Comparison of ENCODE assay signal across 8 mouse cellular contexts in the genomic region with DNA sequence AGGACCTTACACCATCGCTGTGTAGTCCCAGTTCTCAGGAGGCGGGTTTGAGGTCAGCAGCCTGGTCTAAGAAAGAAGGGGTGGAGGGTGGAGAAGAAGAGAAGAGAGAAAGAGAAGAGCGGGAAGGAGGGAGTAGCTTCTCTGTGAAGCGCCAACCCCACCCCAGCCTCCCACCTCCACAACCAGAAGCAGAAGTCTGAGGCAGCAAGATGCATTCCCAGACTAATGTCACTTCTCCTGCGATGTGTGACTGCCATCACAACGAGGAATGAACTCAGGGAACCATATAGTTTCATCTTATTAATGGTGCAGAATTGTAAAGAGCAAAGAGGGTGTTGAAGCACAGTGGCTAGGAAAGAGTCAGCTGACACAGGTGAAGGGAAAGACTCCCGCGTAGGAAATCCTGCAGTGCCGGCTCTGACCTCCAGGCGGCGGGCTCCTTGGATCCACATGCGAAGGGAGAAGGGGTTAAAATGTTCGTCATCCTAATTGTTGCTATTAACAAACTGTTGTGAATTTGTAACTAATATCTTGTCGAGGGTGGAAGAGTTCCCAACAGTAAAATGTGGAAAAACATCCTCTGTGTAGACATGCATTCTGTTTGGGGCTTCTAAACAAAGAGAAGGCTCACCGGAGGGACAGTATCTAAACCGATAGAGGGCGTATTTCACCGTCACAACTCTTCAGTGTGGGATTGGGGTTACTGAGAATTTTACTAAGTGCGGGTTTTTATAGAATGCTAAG. TPM values are rescaled to one million over a fixed set of nuclear protein-coding genes. Genes with fewer than 3 reads are reported as not detected.
DNase-seq lines count a peak whose midpoint lies in the region; ATAC-seq and TF ChIP-seq lines count a peak whose summit lies in the region.

No protein-coding gene starts in this region.

- no peaks in the 10 kb centered on the region for H3K36me3 ChIP-seq in forebrain, embryonic 14.5 days (ENCODE audit: control insufficient read depth, insufficient read depth, low read length)
- H3K36me3 ChIP-seq in lung, embryonic 15.5 days, result no peaks in the 10 kb centered on the region

- 20% methylated on average over 19 of the region's 19 CpGs for WGBS in forebrain, embryonic 14.5 days
- WGBS in lung, embryonic 15.5 days, result 19% methylated on average over 19 of the region's 19 CpGs
- 16% methylated on average over 19 of the region's 19 CpGs for WGBS in olfactory bulb, adult 2 months

- H3K27me3 ChIP-seq in forebrain, embryonic 14.5 days (replicated peaks; ENCODE audit: control insufficient read depth, insufficient read depth, low read length), result peaks cover 3% of the 10 kb centered on the region; the same call in 1 of the 2 replicates
- no peaks in the 10 kb centered on the region; the same call in 1 of the 2 replicates for H3K27me3 ChIP-seq in lung, embryonic 15.5 days

- H3K4me1 ChIP-seq in forebrain, embryonic 14.5 days (ENCODE audit: control insufficient read depth, insufficient read depth, low read length), result no peaks in the 10 kb centered on the region; the same call in 1 of the 2 replicates
- 0 out of 2 replicates have a peak, but pooled peaks cover 6% of the 10 kb centered on the region for H3K4me1 ChIP-seq in lung, embryonic 15.5 days
- no peaks in the 10 kb centered on the region for H3K4me1 ChIP-seq in olfactory bulb, adult 2 months (ENCODE audit: control insufficient read depth, insufficient read depth, low read length)

- no peak overlapping the region for H3K27ac ChIP-seq in forebrain, embryonic 14.5 days (ENCODE audit: low read depth, low read length)
- no peak overlapping the region for H3K27ac ChIP-seq in lung, embryonic 15.5 days
- no peak overlapping the region for H3K27ac ChIP-seq in olfactory bulb, adult 2 months (ENCODE audit: insufficient read depth, low read depth, low read length)

- H3K4me3 ChIP-seq in forebrain, embryonic 14.5 days (ENCODE audit: low read depth, low read length), result peak overlapping the region; percentile 24
- H3K4me3 ChIP-seq in lung, embryonic 15.5 days, result peak overlapping the region; percentile 26
- no peak overlapping the region for H3K4me3 ChIP-seq in olfactory bulb, adult 2 months (ENCODE audit: insufficient read depth, low read depth, low read length)

- TF ChIP-seq CTCF in olfactory bulb, adult 2 months (IDR thresholded peaks at IDR 0.05; ENCODE audit: insufficient read depth, low read depth, low read length), result peak; percentile 84; the same call in 1 of the 2 replicates

- peak; percentile 62 for DNase-seq in NIH3T3 (ENCODE audit: low read depth)
- peak; percentile 50 to 62 for DNase-seq in cerebellum, adult 18-20 months
- DNase-seq in forebrain, embryonic 14.5 days (ENCODE audit: low spot score), result peak; percentile 66
- peak; percentile 25 for DNase-seq in layer of hippocampus, adult 9-10 months (ENCODE audit: low spot score)
- DNase-seq in thymus, postnatal 25 days, result peak; percentile 67

- peak overlapping the region; percentile 49; the same call in 1 of the 2 replicates for H3K9ac ChIP-seq in forebrain, embryonic 14.5 days (ENCODE audit: low read length)
- H3K9ac ChIP-seq in lung, embryonic 15.5 days, result no peak overlapping the region

- peak overlapping the region; percentile 56 for H3K4me2 ChIP-seq in forebrain, embryonic 14.5 days (ENCODE audit: low read length)
- H3K4me2 ChIP-seq in lung, embryonic 15.5 days, result peak overlapping the region; percentile 51

- no peak for TF ChIP-seq POLR2A in olfactory bulb, adult 2 months (IDR thresholded peaks at IDR 0.05; ENCODE audit: insufficient read depth, low read depth, low read length)

- ATAC-seq in forebrain, embryonic 14.5 days, result peak; percentile 78
- peak; percentile 55 to 63 for ATAC-seq in hematopoietic stem cell, adult 5-6 weeks (replicated peaks in 1 of 2; ENCODE audit: insufficient read depth in 1 of 2, low FRiP score in 2 of 2, low TSS enrichment in 1 of 2, low read depth in 1 of 2, poor library complexity in 2 of 2, severe bottlenecking in 2 of 2)
- ATAC-seq in lung, embryonic 15.5 days (ENCODE audit: borderline replicate concordance, extremely low read depth, low FRiP score, low TSS enrichment), result no peak; the same call in 1 of the 2 replicates

- no peaks in the 10 kb centered on the region for H3K9me3 ChIP-seq in forebrain, embryonic 14.5 days (replicated peaks; ENCODE audit: control insufficient read depth, low read length)
- no peaks in the 10 kb centered on the region for H3K9me3 ChIP-seq in lung, embryonic 15.5 days

RNA-seq across cellular contexts. Expression of a gene that starts 31.1 kb away (rescaled TPM):
- polyA plus RNA-seq in forebrain, embryonic 14.5 days (2014; fragmentation: Nextera tagmentation; extraction: Ambion mirVana), result 0.37 TPM in 1 of 2 replicates, not detected in the other
- total RNA-seq in hematopoietic stem cell, adult 5-6 weeks (2017), result not detected in 2 replicates
- polyA plus RNA-seq in lung, embryonic 15.5 days (2015; fragmentation: Nextera tagmentation; extraction: Ambion mirVana), result not detected in 2 replicates
- not detected in 2 replicates for polyA plus RNA-seq in olfactory bulb, adult 2 months (2012; ENCODE audit: insufficient read depth, insufficient read length, low replicate concordance, missing spikeins)

RNA-seq across cellular contexts. Expression of a gene that starts 43.2 kb away (rescaled TPM):
- 9.7 and 9.9 TPM in 2 replicates for polyA plus RNA-seq in forebrain, embryonic 14.5 days (2014; fragmentation: Nextera tagmentation; extraction: Ambion mirVana)
- total RNA-seq in hematopoietic stem cell, adult 5-6 weeks (2017), result 32.8 and 32.9 TPM in 2 replicates
- 31.9 and 32.7 TPM in 2 replicates for polyA plus RNA-seq in lung, embryonic 15.5 days (2015; fragmentation: Nextera tagmentation; extraction: Ambion mirVana)
- not detected in 2 replicates for polyA plus RNA-seq in olfactory bulb, adult 2 months (2012; ENCODE audit: insufficient read depth, insufficient read length, low replicate concordance, missing spikeins)
